Mouse (Mus musculus): ENCODE data around the gene Ddx19b. TPM values are rescaled to one million over a fixed set of nuclear protein-coding genes. Genes with fewer than 3 reads are reported as not detected.
A peak's percentile ranks its signal among the peaks of the same experiment; 100 is the strongest.

Ddx19b gene
- polyA plus RNA-seq, 1 experiment from 2014 or later: 10.5 TPM

DNA sequence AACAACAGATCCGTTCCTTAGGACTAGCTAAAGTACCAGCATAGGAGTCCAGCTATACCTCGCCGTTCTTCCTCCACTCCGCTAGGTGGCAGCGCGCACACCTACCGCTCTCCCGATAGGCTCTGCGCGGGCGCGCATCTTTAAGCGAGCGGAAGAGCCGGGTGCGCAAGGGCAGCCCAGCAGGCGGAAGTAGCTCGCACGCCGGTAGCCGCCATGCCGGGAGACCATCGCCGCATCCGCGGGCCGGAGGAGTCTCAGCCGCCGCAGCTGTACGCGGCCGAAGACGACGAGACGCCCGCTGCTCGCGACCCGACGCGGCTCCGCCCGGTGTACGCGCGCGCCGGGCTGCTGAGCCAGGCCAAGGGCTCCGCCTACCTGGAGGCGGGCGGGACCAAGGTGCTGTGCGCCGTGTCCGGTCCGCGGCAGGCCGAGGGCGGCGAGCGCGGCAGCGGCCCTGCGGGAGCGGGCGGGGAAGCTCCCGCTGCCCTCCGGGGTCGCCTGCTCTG is 24.7 kb upstream of the Ddx19b start, which contains the start of gene Exosc6:
Exosc6 (plus strand) TSS at position 182 of the 506 bp plus-strand sequence.
- peak within 1 kb of the TSS; percentile 99 for H3K4me2 ChIP-seq
- peak; percentile 94 for ATAC-seq (ENCODE audit: low FRiP score)
- H3K27me3 ChIP-seq: no peaks in the 10 kb centered on the region; the same call in 1 of the 2 replicates
- H3K36me3 ChIP-seq (replicated peaks): peaks cover 56% of the 10 kb centered on the region
- peak within 1 kb of the TSS; percentile 94 for H3K9ac ChIP-seq
- H3K9me3 ChIP-seq: no peaks in the 10 kb centered on the region
- under 1% methylated on average over 68 of the region's 68 CpGs for WGBS
- H3K27ac ChIP-seq: peak within 1 kb of the TSS; percentile 80
- peak within 1 kb of the TSS; percentile 99 for H3K4me3 ChIP-seq (replicated peaks)
- H3K4me1 ChIP-seq: peaks cover 17% of the 10 kb centered on the region

DNA sequence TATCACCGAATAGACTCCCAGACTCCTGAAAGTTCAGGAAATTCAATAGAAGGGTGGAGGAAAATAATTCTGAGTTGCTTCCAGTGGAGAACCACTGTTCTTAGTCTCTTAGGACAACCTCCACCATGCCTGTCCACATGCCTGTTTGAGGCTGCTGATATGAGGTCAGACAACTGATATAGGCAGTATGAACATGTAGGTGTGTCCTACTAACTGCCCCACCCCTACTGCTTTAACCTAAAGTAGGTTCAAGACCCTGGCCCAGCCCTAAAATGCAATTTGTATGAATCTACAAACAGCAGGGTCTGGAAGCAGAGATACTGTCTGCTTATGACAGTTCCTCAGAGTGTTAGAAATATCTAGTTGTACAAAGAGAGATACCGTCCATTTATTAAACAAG is 24.1 kb upstream of the Ddx19b start:
- H3K9me3 ChIP-seq: no peaks in the 10 kb centered on the region
- 73% methylated on average over 2 of the region's 2 CpGs for WGBS
- peaks cover 13% of the 10 kb centered on the region for H3K4me1 ChIP-seq
- H3K4me2 ChIP-seq: no peak overlapping the region
- H3K27me3 ChIP-seq: no peaks in the 10 kb centered on the region; the same call in 1 of the 2 replicates
- peaks cover 62% of the 10 kb centered on the region for H3K36me3 ChIP-seq (replicated peaks)
- peak overlapping the region; percentile 99 for H3K4me3 ChIP-seq (replicated peaks)
- H3K27ac ChIP-seq: no peak overlapping the region
- no peak overlapping the region for H3K9ac ChIP-seq
- ATAC-seq (ENCODE audit: low FRiP score): peak; percentile 40; the same call in 1 of the 2 replicates

DNA sequence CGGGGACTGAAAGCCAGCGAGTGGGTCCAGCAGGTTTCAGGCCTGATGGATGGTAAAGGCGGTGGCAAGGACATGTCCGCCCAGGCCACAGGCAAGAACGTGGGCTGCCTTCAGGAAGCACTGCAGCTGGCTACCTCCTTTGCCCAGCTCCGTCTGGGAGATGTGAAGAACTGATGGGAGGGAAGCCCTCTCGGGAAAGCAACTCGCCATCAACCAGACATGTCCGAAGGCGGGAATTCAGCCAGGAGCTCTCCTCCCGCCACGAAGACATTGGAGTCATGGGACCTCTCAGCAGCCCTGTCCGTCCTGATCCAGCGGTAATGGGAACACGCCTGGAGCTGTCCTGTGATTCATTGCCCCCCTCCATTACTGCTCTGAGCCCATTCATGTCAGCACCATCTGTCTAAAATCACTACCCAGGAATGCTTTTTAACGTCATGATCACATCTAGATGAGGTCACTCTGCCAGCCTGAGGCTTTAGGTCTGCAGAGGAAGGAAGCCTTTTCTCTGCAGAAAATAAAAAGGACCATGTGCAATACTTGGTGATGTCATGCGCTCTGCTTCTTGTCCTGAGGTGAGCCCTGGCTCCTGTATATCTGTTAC is 23.6 kb upstream of the Ddx19b start:
- Histone ChIP-seq H3K4me3 (replicated peaks) (no peak overlapping the region), H3K36me3 (replicated peaks) (peaks cover 67% of the 10 kb centered on the region)
- no peak for ATAC-seq (ENCODE audit: low FRiP score)

DNA sequence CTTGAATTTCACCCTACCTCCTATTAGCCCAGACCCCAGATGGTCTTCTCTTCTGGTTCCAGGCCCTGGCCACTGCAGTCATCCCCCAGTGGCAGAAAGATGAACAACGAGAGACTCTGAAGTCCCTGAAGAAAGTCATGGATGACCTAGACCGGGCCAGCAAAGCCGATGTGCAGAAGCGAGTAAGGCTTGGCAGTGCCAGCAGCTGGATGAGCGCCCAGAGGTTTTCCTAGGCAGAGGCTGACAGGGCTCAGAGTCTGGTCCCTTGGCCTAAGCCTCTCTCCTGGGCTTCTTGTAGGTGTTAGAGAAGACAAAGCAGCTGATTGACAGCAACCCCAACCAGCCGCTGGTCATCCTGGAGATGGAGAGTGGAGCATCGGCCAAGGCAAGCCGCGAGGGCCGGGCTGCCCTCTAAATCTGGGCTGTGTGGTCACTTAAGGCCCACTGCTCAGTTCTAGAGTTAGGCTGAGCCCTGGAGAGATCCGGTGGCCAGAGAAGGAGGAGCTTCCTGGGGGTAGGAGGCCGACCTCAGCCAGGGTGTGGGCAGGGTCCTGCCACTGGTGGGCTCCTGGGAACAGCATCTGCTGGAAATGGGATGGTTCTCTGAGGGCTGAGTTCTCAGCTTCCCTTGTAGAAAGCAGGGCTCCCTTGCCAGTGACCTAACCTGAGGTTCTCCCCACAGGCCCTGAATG is 22.4 kb upstream of the Ddx19b start:
- Histone ChIP-seq H3K4me3 (replicated peaks) (no peak overlapping the region), H3K9me3 (no peaks in the 10 kb centered on the region), H3K9ac (no peak overlapping the region), H3K36me3 (replicated peaks) (peaks cover 79% of the 10 kb centered on the region), H3K27me3 (no peaks in the 10 kb centered on the region), H3K27ac (no peak overlapping the region), H3K4me2 (no peak overlapping the region), H3K4me1 (peaks cover 13% of the 10 kb centered on the region)
- WGBS: 93% methylated on average over 12 of the region's 12 CpGs
- no peak for ATAC-seq (ENCODE audit: low FRiP score)

More for the DNA sequence above, 23.6 kb upstream of the Ddx19b start:
- H3K9ac ChIP-seq: no peak overlapping the region
- H3K4me1 ChIP-seq: peaks cover 13% of the 10 kb centered on the region
- H3K27ac ChIP-seq: no peak overlapping the region
- no peaks in the 10 kb centered on the region for H3K27me3 ChIP-seq
- WGBS: 89% methylated on average over 17 of the region's 17 CpGs
- H3K9me3 ChIP-seq: no peaks in the 10 kb centered on the region
- H3K4me2 ChIP-seq: no peak overlapping the region

DNA sequence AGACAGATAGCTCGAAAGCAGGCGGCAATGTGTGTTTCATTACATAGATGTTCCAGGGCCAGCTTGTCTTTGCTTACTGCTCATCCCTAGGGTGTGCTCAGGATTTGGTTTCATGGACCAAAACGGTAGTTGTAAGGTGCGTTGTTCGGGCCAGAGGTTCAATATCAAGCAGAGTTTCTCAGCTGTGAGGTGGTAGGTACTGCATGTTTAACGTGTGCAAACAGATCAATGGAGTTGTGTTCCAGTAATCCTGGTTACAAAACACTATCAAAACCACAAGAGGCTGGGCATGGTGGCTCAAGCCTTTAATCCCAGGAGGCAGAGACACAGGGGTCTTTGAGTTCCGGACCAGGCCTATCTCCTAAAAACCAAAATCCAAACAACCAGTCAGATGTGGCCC is 17.6 kb upstream of the Ddx19b start:
- no peaks in the 10 kb centered on the region for H3K9me3 ChIP-seq
- no peak overlapping the region for H3K27ac ChIP-seq
- H3K36me3 ChIP-seq (replicated peaks): peaks cover 99% of the 10 kb centered on the region
- no peak overlapping the region for H3K4me2 ChIP-seq
- H3K27me3 ChIP-seq: no peaks in the 10 kb centered on the region
- no peak overlapping the region for H3K4me3 ChIP-seq (replicated peaks)
- WGBS: 95% methylated on average over 7 of the region's 7 CpGs
- no peaks in the 10 kb centered on the region for H3K4me1 ChIP-seq
- no peak for ATAC-seq (ENCODE audit: low FRiP score)
- no peak overlapping the region for H3K9ac ChIP-seq

DNA sequence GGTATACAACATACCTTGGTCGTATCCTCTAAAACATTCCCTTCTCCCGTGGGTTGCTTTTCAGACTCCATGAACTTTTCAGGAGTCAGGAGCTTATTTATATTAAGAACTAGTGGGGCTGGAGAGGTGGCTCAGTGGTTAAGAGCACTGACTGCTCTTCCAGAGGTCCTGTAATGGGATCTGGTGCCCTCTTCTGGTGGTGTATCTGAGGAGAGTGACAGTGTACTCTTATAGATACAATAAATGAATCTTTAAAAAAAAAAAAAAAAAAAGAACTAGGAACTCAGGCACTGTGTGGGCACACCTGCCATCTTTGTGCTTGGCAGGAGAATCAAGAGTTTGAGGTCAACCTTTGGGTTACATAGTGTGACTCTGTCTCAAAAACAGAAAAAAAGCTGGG is 17.1 kb upstream of the Ddx19b start:
- H3K27me3 ChIP-seq: no peaks in the 10 kb centered on the region
- no peak overlapping the region for H3K4me2 ChIP-seq
- peaks cover 99% of the 10 kb centered on the region for H3K36me3 ChIP-seq (replicated peaks)
- no peak overlapping the region for H3K9ac ChIP-seq
- H3K4me3 ChIP-seq (replicated peaks): no peak overlapping the region
- no peaks in the 10 kb centered on the region for H3K9me3 ChIP-seq
- no peak overlapping the region for H3K27ac ChIP-seq
- no peaks in the 10 kb centered on the region for H3K4me1 ChIP-seq
- 95% methylated on average over 2 of the region's 2 CpGs for WGBS
- no peak for ATAC-seq (ENCODE audit: low FRiP score)

DNA sequence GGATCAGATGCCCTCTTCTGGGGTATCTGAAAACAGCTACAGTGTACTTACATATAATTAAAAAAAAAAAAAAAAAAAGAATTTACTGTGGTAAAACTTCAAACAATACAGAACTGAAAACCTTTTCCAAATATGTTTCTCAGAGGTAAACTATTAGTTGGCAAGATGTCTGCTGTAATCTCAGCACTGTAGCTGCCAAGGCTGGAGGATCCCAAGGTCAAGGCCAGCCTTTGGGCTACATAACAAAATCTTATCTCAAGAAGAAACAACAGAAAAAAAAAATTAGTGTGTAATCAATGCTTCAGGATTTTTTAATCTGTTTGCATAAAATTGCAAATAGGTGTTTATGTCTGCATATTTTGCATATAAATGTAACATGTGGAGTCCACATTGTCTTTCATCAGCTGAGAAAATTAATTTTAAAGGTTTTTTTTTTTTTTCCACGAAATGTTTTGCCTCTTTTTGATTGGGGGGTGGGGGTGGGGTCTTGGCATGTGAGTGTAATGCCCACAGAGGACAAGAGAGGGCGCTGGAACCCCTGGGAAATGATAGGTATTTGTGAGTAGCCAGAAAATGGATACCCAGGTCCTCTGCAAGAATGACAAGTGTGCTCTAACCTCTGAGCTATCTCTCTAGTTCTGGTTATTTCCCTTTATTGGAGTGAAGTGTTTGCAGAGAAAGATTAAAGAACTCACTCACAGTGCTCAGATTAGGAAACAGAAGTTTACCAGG is 12.6 kb upstream of the Ddx19b start:
- Histone ChIP-seq H3K9ac (no peak overlapping the region), H3K4me2 (no peak overlapping the region), H3K4me3 (replicated peaks) (no peak overlapping the region), H3K27me3 (no peaks in the 10 kb centered on the region), H3K36me3 (replicated peaks) (peaks cover 97% of the 10 kb centered on the region), H3K9me3 (no peaks in the 10 kb centered on the region), H3K27ac (no peak overlapping the region), H3K4me1 (no peaks in the 10 kb centered on the region)
- WGBS: 46% methylated on average over 2 of the region's 2 CpGs
- no peak for ATAC-seq (ENCODE audit: low FRiP score)

DNA sequence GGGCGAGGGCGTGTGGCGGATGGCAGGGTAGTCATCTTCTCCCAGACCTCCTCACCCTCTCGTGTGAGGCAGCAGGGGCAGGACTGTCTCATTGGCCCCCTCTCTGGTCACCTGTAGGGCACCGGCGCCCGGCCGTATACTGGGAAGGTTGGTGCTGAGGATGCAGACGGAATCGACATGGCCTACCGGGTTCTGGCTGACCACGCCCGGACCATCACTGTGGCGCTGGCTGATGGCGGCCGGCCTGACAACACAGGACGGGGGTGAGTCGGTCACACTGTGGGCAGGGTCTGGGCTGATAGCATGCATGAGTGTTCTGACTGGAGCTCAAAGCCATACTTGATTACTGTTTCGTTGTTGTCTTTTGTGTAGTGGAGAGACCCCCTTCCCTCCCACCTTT is 11.0 kb upstream of the Ddx19b start:
- H3K9ac ChIP-seq: no peak overlapping the region
- no peak overlapping the region for H3K4me3 ChIP-seq (replicated peaks)
- H3K27me3 ChIP-seq: no peaks in the 10 kb centered on the region
- H3K36me3 ChIP-seq (replicated peaks): peaks cover 94% of the 10 kb centered on the region
- no peak overlapping the region for H3K27ac ChIP-seq
- ATAC-seq (ENCODE audit: low FRiP score): no peak
- WGBS: 95% methylated on average over 19 of the region's 19 CpGs
- H3K9me3 ChIP-seq: no peaks in the 10 kb centered on the region
- no peaks in the 10 kb centered on the region for H3K4me1 ChIP-seq
- H3K4me2 ChIP-seq: no peak overlapping the region

DNA sequence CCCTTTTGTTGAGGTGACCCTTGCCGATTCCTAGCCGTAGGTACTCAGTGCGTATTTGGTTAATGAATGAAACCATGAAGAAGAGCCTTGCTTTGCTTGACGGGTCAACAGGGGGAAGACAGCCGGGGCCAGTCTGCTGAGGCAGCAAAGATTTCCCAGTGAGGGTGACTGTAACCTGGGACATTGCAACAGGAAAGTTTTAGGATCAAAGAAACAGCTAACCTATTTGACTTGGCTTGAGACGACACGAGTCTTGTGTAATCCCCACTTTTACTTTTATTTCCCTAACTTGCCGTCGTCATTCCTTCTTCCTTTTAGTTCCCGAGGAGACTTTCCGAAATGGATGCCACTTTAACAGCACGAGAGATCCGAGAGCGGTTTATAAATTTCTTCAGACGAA is 5.0 kb upstream of the Ddx19b start:
- Histone ChIP-seq H3K9ac (no peak overlapping the region), H3K4me1 (peaks cover 19% of the 10 kb centered on the region), H3K27ac (no peak overlapping the region), H3K36me3 (replicated peaks) (peaks cover 50% of the 10 kb centered on the region), H3K4me3 (replicated peaks) (no peak overlapping the region), H3K4me2 (no peak overlapping the region), H3K9me3 (no peaks in the 10 kb centered on the region), H3K27me3 (peaks cover 5% of the 10 kb centered on the region)
- WGBS: 91% methylated on average over 15 of the region's 15 CpGs
- no peak for ATAC-seq (ENCODE audit: low FRiP score)

DNA sequence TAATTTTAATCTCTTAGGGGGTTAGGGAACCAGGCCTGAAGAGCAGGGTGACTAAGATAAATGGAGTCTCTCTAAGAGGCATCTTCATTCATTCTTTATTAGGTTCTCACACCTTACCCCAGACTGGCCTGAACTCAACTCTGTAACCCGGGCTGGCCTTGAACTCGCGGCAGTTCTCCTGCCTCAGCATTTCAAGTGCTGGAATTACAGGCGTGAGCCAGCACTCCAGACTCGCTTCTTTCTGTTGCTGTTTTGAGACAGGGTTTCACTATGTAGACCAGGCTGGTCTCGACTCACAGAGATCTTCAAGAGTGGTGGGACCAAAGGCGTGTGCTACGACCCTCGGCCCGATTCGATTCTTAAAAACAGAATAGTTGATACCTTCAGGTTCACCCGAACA is 2.7 kb upstream of the Ddx19b start:
- Histone ChIP-seq H3K36me3 (replicated peaks) (peaks cover 28% of the 10 kb centered on the region), H3K4me2 (peak overlapping the region; percentile 72), H3K9me3 (no peaks in the 10 kb centered on the region), H3K4me3 (replicated peaks) (peak overlapping the region; percentile 79), H3K27me3 (peaks cover 7% of the 10 kb centered on the region), H3K27ac (peak overlapping the region; percentile 86), H3K9ac (peak overlapping the region; percentile 81), H3K4me1 (peaks cover 19% of the 10 kb centered on the region)
- ATAC-seq (ENCODE audit: low FRiP score): peak; percentile 15; the same call in 1 of the 2 replicates
- WGBS: 22% methylated on average over 12 of the region's 12 CpGs

DNA sequence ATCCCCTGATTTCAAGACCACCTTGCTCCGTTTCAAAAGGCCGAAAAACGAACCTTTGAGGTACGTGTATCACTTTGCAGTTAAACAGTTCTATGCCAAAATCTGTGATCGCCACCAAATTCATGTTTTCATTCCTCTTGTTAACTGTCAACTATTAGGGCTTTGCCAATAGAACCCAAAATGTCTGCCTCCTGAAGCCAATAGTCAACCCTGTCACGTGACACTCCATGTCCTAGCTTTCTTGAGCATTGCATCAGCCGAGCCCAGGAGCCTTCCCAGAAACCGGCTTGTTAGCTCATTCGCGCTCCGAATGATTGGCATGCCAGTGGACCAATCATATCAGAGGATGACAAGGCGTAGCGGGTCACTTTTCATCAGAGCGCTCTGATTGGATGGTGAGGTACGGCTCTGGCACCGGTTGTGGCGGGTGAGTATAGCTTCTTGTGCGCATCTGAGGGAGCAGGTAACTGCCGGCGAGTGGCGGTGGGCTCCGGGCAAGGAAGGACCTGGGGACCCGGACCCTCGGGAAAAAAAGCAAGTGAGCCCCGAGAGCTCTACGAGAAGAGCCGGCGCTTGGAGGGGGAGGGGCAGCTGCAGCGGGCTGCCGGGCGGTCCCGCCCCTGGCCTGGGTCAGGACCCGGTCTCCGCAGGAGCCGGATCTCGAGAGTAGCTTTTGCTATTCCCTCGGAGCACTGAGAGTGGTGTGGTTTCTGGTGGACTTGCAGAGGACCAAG is 2.1 kb upstream of the Ddx19b start:
- Histone ChIP-seq H3K4me2 (peak overlapping the region; percentile 72), H3K9me3 (no peaks in the 10 kb centered on the region), H3K4me1 (peaks cover 19% of the 10 kb centered on the region), H3K36me3 (replicated peaks) (peaks cover 23% of the 10 kb centered on the region), H3K27me3 (peaks cover 7% of the 10 kb centered on the region), H3K9ac (peak overlapping the region; percentile 81), H3K27ac (peak overlapping the region; percentile 86), H3K4me3 (replicated peaks) (peak overlapping the region; percentile 79)
- peak; percentile 100 for ATAC-seq (ENCODE audit: low FRiP score)
- 5% methylated on average over 37 of the region's 37 CpGs for WGBS

DNA sequence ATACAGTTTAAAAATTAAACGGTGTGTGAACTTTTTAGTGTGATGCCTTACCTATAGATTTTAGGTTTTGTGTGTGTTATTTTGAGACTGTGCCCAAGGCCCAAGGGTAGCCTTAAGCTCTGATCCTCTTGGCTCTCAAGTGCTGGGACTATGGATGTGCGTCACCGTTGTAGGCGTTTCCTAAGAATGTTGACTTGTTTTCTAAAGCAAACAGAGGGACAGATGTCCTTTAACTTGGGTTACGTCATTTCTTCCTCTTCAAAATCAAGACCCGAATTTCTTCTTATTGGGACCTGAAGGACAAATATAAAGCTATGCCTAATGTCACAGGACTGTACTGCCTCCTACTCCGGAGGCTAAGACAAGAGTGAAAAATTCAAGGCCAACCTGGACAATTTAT is 1.4 kb upstream of the Ddx19b start, which contains the start of gene Aars:
Aars (plus strand) TSS at position 229 of the 400 bp plus-strand sequence.
- peaks cover 22% of the 10 kb centered on the region for H3K4me1 ChIP-seq
- WGBS: 97% methylated on average over 7 of the region's 7 CpGs
- H3K9me3 ChIP-seq: no peaks in the 10 kb centered on the region
- H3K4me2 ChIP-seq: peak within 1 kb of the TSS; percentile 72
- peak within 1 kb of the TSS; percentile 79 for H3K4me3 ChIP-seq (replicated peaks)
- H3K9ac ChIP-seq: peak within 1 kb of the TSS; percentile 81
- peak within 1 kb of the TSS; percentile 86 for H3K27ac ChIP-seq
- no peak for ATAC-seq (ENCODE audit: low FRiP score)
- peaks cover 7% of the 10 kb centered on the region for H3K27me3 ChIP-seq
- peaks cover 16% of the 10 kb centered on the region for H3K36me3 ChIP-seq (replicated peaks)

All from forebrain, embryonic 12.5 days (tissue).